Mouse (Mus musculus): ENCODE results near the gene 4930442H23Rik.

4930442H23Rik gene

DNA sequence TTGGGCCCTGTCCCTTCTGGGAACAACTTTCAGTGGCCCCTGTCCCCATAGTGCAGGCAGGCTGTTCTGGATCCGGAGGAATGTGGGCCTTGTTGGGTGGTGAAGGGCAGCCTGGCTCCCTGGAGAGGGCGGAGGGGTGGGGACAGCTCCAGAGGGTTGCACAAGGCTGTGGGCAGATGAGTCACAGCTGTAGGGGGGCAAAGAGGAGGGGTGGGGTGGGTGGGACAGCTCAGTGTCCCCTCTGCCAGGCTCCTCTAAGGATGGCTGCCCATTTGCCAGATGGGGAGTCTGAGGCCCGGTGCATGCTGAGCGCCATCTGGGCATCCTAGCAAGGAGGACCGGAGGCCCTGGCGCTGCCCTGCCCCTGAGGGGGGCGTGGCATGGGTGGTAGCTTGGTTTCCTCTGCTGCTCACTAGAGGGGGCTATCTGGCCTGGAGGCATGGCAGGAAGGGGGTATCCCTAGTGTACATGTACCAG lies 40.5 kb downstream of the 4930442H23Rik start:
- DNase-seq = peak; percentile 61 to 74

DNA sequence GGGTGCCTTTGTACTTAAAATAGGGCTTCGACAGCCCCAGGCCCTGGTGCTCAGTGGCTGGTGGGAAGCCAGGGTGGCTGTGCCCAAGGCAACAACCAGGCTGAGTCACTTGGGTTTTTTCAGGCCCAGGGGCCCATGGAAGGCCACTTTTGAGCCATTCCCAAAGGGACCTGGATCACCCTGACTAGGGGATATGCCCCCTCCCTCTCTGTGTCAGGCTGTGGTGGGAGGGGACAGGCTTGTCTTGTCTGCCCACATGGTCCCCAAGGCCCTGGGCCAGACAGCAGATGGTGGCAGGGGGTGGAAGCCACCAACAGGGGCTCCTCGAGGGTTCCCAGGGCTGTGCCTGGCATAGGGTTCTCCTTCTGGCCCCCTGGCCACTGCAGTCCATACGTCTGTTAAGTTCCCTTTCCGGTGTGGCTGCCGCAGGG lies 41.1 kb downstream of the 4930442H23Rik start:
- peak in 1 of 2 experiments; percentile 61 for DNase-seq

- DNase-seq = no peak
Measured at GRCm38 (mm10) chr10:81141455-81142210, 42.0 kb downstream of the 4930442H23Rik start.

- DNase-seq = no peak
Measured at GRCm38 (mm10) chr10:81140717-81141454, 42.8 kb downstream of the 4930442H23Rik start.

DNA sequence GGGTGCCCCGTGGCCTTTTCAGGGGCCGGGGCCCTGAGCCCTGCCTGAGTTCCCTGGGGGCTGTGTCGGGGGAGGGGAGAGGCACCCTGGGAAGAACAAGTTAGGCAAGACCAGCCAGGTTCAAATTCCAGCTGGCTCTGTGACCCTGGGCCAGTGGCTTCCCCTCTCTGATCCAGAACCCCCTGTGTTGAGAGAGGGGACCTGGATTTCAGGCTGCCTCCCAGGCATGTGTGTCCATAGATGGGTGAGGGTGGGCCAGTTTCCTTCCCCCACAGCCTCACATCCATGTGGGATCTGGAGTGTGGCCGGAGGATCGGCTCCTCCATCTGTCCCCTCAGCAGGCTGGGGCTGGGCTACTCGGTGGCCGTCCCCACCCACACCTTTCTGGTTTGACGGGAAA lies 43.6 kb downstream of the 4930442H23Rik start:
- peak; percentile 51 to 72 for DNase-seq

DNA sequence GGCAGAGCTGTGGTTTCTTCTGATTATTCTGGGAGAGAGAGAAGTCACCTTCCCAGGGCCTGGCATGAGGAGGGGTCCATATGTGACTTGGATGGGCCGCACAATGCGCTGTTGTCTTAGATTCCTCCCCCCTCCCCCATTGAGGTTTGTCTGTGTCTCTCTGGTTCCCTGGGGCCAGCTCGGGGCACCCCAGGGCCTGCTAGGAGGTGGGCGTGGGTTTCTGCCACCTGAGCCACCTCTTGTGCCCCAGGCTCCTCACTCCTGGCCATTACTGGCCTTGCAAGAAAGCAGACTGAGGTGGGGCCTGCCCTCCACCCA lies 44.2 kb downstream of the 4930442H23Rik start:
- DNase-seq = no peak

- no peak for DNase-seq
Measured at GRCm38 (mm10) chr10:81138821-81139528, 44.7 kb downstream of the 4930442H23Rik start.

GRCm38 (mm10) chr10:81138131-81138782 lies 45.4 kb downstream of the 4930442H23Rik start:
- peak in 1 of 2 experiments; percentile 63 for DNase-seq

DNA sequence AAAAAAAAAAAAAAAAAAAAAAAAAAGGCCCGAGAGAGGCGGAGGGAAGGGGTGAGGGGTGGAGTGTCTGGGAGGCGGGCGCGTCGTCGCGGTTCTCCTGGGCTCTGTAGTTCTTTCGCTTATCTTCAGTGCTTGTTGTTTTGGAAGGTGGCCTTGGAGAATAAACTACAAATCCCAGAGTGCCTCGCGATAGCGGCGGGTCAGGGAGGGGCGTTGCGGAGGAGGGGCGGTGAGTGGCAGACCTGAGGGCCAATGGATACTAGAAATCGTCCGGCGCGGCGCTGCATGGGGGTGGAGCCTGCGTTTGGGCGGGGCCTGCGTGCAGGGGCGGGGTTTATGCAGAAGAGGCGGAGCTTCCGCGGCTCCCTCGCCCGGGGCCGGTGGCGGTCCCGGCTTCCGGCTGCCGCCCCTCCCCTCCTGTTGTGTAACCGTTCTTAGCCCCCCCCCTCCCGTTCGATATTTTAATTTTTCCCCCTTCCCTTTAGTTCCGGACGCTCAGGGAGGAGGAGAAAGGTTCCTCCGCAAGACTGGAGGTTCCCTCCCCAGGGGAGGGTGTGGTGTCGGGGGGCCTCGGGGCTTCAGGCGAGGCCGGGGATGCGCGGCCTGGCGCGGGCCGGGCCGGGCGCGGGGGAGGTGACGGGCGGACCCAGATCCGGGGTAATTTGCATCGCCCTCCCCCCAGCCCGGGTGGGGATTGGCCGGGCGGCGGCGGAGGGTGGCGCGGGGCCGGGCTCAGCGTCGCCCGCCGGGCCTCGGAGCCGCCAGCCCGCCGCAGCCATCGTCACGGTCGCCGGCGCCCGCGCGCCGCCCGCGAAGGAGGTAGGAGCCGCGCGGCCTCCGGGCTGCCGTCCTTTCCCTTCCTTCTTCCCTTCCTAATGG lies 46.2 kb downstream of the 4930442H23Rik start:
- DNase-seq = peak; percentile 99

GRCm38 (mm10) chr10:81136706-81137231 lies 46.9 kb downstream of the 4930442H23Rik start:
- DNase-seq = peak; percentile 67 to 82

- DNase-seq = peak; percentile 69 to 74
Measured at GRCm38 (mm10) chr10:81135831-81136705, 47.6 kb downstream of the 4930442H23Rik start.

DNA sequence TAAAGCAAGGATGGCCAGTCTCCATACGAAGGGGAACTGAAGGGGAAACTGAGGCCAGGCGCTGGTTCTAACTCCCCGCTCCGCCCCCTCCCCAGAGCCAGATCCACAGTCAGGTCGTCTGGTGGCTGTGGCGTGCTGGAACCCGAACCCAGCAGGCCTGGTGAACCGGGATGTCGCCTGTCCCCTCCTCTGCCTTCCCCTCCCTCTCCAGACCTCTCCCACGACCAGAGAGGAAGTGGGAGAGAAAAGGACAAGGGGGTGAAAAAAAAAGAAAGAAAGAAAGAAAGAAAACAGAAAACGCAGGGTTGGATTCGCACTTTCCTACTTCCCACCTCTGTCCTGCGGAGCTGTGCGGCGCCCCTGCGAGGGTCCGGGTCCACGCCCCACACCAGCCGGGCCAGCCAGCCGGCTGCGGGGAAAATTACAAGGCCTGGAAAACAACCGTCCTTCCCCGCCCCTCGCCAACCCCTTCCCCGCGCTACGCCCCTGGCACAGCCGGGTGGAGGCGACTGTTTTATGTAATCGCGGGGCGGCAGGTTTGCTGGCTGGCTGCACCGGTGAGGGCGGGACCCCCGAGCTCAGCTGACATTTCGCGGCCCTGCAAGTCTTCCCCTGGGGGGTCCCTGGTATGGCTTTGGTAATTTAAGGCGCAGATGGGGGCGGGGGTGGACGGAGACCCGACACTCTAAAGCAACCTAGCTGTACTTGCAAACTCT lies 48.5 kb downstream of the 4930442H23Rik start, which contains the start of gene Zbtb7a:
Zbtb7a (plus strand) TSS at position 255 of the 716 bp plus-strand sequence.
- DNase-seq = no peak

DNA sequence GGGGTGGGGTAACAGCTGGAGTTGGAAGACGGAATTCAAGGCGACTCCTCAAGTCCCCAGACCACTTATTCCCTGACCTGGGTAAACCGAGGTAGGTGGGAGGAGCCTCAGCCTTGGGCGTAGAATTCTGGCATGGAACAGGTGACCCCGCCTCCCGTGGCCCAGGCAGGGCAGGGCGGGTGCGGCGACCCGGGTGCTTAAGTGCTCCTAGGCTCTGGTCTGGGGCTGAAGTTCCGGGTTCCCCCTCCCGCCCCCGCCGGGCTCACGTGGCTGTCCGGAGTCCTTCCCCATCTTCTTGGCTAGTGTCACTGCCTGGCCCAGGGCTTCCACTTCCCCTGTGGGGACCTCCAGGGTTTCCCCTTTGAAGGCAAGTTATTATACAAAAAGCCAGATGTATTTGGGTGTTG lies 49.5 kb downstream of the 4930442H23Rik start:
- DNase-seq = no peak

Measured in cerebellum, postnatal 36 days (tissue).